Mouse (Mus musculus): ENCODE data around the gene Olfr706.
"Not testable (repeated sequence)": the region's sequence is repeated elsewhere in the genome, so short reads cannot be mapped to it uniquely, and the experiment has no call there.

Olfr706 gene

DNA sequence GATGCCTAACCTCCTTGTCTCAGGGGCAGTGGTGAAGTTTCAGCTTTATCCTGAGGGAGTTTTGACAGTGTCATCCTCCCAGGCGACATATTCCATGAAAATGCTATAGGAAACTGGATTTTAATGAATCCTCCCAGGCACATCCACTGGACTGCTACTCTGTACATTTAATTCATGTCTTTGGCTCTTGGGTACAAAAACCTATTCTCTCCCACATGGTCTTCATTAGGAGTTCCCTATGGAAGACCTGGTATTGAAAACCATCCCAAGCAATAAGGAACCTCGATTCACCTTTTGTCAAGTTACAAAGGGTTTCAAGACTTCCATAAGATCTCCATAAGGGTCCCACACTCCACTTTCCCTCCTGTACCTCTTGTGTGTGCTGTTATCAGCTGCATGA is at the start of gene Olfr706:
TSS of gene Olfr706 (minus strand) at position 101 of the 400 bp plus-strand sequence.
- DNase-seq: no peak

DNA sequence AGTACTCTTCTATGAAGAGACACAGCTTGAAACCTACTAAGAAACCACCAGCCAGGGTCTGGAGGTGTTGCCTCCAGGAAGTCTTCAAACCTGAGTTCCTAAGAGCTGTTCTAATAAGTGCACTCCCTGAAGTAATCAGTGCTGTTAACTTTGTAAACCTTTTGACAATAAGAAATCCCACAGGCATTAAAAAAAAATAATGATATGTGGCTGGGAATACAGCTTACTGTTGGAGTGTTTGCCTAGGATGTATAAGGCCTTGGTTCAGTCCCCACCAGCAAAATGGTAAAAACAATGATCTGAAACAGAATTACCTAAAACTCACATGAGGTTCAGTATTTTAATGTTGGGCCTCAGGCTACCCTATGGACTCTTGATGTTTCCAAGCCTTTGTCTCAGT is 44.2 kb upstream of the Olfr706 start, which contains the start of gene Olfr709-ps1:
TSS of gene Olfr709-ps1 (minus strand) at position 101 of the 400 bp plus-strand sequence.
- no peak for DNase-seq

GRCm38 (mm10) chr7:106920961-106921360 is 33.0 kb upstream of the Olfr706 start:
- not testable (repeated sequence) for DNase-seq

- no peak for DNase-seq
These were observed 19.7 kb upstream of the Olfr706 start, which contains the start of gene Olfr1532-ps1 for GRCm38 (mm10) chr7:106907676-106908075. Gene Olfr1532-ps1, plus strand, starts transcription at chr7:106908001.

DNA sequence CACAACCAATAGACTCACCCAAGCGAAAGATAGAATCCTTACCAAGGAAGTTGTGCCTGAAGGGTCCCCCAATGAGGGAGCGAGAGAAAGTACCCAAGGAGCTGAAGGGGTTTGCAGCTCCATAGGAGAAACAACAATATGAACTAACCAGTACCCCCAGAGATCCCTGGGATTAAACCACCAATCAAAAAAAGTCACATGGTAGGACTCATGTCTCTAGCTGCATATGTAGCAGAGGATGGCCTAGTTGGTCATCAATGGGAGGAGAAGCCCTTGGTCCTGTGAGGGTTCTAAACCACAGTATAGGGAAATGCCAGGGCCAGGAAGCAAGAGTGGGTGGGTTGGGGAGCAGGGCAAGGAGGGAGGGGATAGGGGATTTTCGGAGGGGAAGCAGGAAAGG is 13.2 kb upstream of the Olfr706 start, which contains the start of gene Olfr707:
TSS of gene Olfr707 (minus strand) at position 101 of the 400 bp plus-strand sequence.
- not testable (repeated sequence) for DNase-seq

DNA sequence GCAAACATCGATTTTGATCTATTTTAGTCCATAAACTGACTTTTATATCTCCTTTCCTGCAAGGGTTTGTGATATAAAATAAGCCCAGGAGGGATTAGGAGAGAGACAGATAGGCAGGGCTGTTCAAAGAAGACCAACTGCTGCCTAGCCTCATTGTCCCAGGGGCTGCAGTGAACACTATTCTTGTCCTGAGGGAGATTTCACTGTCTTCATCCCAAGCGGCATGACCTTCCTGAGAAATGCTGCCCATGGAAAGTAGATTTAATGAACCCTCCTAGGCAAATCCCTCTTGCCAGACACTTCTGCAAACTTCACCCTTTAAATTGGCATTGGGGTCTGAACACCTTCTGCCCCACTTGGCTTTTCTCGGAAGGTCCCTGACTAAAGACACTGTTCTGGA is 11.2 kb downstream of the Olfr706 start, which contains the start of gene Olfr705:
TSS of gene Olfr705 (minus strand) at position 101 of the 400 bp plus-strand sequence.
- no peak for DNase-seq

DNA sequence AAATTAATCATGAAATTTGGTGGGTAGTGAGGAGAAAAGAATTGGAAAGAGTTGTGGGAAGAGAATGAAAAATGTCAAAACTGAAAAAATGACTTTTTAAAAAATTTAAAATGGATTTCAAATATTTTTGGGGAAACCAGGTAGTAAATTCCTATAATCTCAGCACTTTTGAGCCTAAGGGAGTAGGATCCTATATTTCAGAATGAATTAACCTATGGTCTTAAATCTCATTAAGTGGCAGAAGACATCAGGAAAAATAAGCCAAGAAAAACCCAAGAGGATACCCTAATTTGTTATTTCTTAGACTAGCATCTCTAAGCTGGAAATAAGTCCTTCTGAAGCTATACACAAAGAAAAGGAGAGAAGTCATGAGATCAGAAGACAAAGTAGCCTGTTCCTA is 25.1 kb downstream of the Olfr706 start, which contains the start of gene Olfr704:
TSS of gene Olfr704 (plus strand) at position 301 of the 400 bp plus-strand sequence.
- no peak for DNase-seq

DNA sequence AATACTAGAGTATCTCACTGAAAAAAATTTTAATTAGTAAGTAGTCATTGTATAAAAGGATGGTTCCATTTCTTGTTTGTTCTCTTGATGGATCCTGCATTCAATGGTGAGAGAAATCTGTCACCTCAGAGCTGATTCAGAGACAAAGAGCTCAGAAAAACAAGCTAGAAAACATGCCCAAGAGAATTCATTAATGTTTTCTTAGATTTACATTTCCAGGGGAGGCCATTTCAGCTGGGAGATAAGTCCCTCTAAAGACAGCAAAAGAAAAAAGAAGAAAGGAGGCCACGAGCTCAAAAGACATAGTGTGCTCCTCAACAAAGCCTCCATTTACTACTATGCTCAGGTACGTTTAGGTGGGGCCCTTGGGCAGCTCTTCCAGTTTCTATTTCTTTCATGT is 44.9 kb downstream of the Olfr706 start, which contains the start of gene Olfr703:
TSS of gene Olfr703 (plus strand) at position 301 of the 400 bp plus-strand sequence.
- no peak for DNase-seq

- DNase-seq: no peak
These were observed 54.2 kb downstream of the Olfr706 start, which contains the start of gene Olfr702 for GRCm38 (mm10) chr7:106833793-106834192. Gene Olfr702, minus strand, starts transcription at chr7:106833893.
